Mouse (Mus musculus): ENCODE measurements around the gene Pex13. TPM values are rescaled to one million over a fixed set of nuclear protein-coding genes. Genes with fewer than 3 reads are reported as not detected.

The Pex13 gene
- polyA plus RNA-seq, 1 experiment, result 35.5 TPM

- H3K27me3 ChIP-seq (ENCODE audit: control insufficient read depth, insufficient read depth, low read length), result no peaks in the 10 kb centered on the region
- TF ChIP-seq POLR2A (IDR thresholded peaks at IDR 0.05; ENCODE audit: control insufficient read depth, low read depth, low read length) (no peak), CTCF (IDR thresholded peaks at IDR 0.05; ENCODE audit: control insufficient read depth, insufficient read depth, insufficient replicate concordance, low read depth, low read length) (no peak)
- no peaks in the 10 kb centered on the region for H3K4me1 ChIP-seq (ENCODE audit: control insufficient read depth, insufficient read depth, low read length)
- H3K27ac ChIP-seq (ENCODE audit: control insufficient read depth, insufficient read depth, low read depth, low read length), result no peak overlapping the region
- H3K4me3 ChIP-seq (ENCODE audit: control insufficient read depth, low read depth, low read length), result no peak overlapping the region
- peaks cover 3% of the 10 kb centered on the region; the same call in 1 of the 2 replicates for H3K36me3 ChIP-seq (ENCODE audit: control insufficient read depth, insufficient read depth, low read length)
These were observed 6.5 kb upstream of the Pex13 start for GRCm38 (mm10) chr11:23672256-23672749.

GRCm38 (mm10) chr11:23667128-23667527, 1.4 kb upstream of the Pex13 start:
- no peak for TF ChIP-seq CTCF (IDR thresholded peaks at IDR 0.05; ENCODE audit: control insufficient read depth, insufficient read depth, insufficient replicate concordance, low read depth, low read length)
- TF ChIP-seq POLR2A (IDR thresholded peaks at IDR 0.05; ENCODE audit: control insufficient read depth, low read depth, low read length), result no peak
- H3K27me3 ChIP-seq (ENCODE audit: control insufficient read depth, insufficient read depth, low read length), result no peaks in the 10 kb centered on the region
- H3K27ac ChIP-seq (ENCODE audit: control insufficient read depth, insufficient read depth, low read depth, low read length), result no peak overlapping the region
- H3K4me3 ChIP-seq (ENCODE audit: control insufficient read depth, low read depth, low read length), result peak overlapping the region; percentile 27; the same call in 1 of the 2 replicates
- no peaks in the 10 kb centered on the region for H3K36me3 ChIP-seq (ENCODE audit: control insufficient read depth, insufficient read depth, low read length)
- H3K4me1 ChIP-seq (ENCODE audit: control insufficient read depth, insufficient read depth, low read length), result peaks cover 2% of the 10 kb centered on the region; the same call in 1 of the 2 replicates

- no peaks in the 10 kb centered on the region for H3K36me3 ChIP-seq (ENCODE audit: control insufficient read depth, insufficient read depth, low read length)
- H3K27ac ChIP-seq (ENCODE audit: control insufficient read depth, insufficient read depth, low read depth, low read length), result peak overlapping the region; percentile 98
- H3K27me3 ChIP-seq (ENCODE audit: control insufficient read depth, insufficient read depth, low read length), result no peaks in the 10 kb centered on the region
- TF ChIP-seq POLR2A (IDR thresholded peaks at IDR 0.05; ENCODE audit: control insufficient read depth, low read depth, low read length) (no peak), CTCF (IDR thresholded peaks at IDR 0.05; ENCODE audit: control insufficient read depth, insufficient read depth, insufficient replicate concordance, low read depth, low read length) (no peak)
- H3K4me1 ChIP-seq (ENCODE audit: control insufficient read depth, insufficient read depth, low read length), result peaks cover 2% of the 10 kb centered on the region; the same call in 1 of the 2 replicates
- H3K4me3 ChIP-seq (ENCODE audit: control insufficient read depth, low read depth, low read length), result peak overlapping the region; percentile 100
These were observed 767 bp upstream of the Pex13 start for GRCm38 (mm10) chr11:23666526-23666925.

GRCm38 (mm10) chr11:23665311-23665786, 410 bp downstream of the Pex13 start, which contains the start of gene Pus10:
Gene Pus10, plus strand, starts transcription at chr11:23665674.
- H3K36me3 ChIP-seq (ENCODE audit: control insufficient read depth, insufficient read depth, low read length), result no peaks in the 10 kb centered on the region
- no peaks in the 10 kb centered on the region for H3K27me3 ChIP-seq (ENCODE audit: control insufficient read depth, insufficient read depth, low read length)
- H3K4me3 ChIP-seq (ENCODE audit: control insufficient read depth, low read depth, low read length), result peak within 1 kb of the TSS; percentile 100
- peak within 1 kb of the TSS; percentile 98 for H3K27ac ChIP-seq (ENCODE audit: control insufficient read depth, insufficient read depth, low read depth, low read length)
- peaks cover 2% of the 10 kb centered on the region; the same call in 1 of the 2 replicates for H3K4me1 ChIP-seq (ENCODE audit: control insufficient read depth, insufficient read depth, low read length)
- no peak for TF ChIP-seq CTCF (IDR thresholded peaks at IDR 0.05; ENCODE audit: control insufficient read depth, insufficient read depth, insufficient replicate concordance, low read depth, low read length)
- TF ChIP-seq POLR2A (IDR thresholded peaks at IDR 0.05; ENCODE audit: control insufficient read depth, low read depth, low read length), result no peak

GRCm38 (mm10) chr11:23664232-23664631, 1.5 kb downstream of the Pex13 start:
- H3K4me1 ChIP-seq (ENCODE audit: control insufficient read depth, insufficient read depth, low read length), result peaks cover 2% of the 10 kb centered on the region; the same call in 1 of the 2 replicates
- H3K36me3 ChIP-seq (ENCODE audit: control insufficient read depth, insufficient read depth, low read length), result no peaks in the 10 kb centered on the region
- H3K4me3 ChIP-seq (ENCODE audit: control insufficient read depth, low read depth, low read length), result no peak overlapping the region
- no peaks in the 10 kb centered on the region for H3K27me3 ChIP-seq (ENCODE audit: control insufficient read depth, insufficient read depth, low read length)
- no peak for TF ChIP-seq CTCF (IDR thresholded peaks at IDR 0.05; ENCODE audit: control insufficient read depth, insufficient read depth, insufficient replicate concordance, low read depth, low read length)
- no peak for TF ChIP-seq POLR2A (IDR thresholded peaks at IDR 0.05; ENCODE audit: control insufficient read depth, low read depth, low read length)
- no peak overlapping the region for H3K27ac ChIP-seq (ENCODE audit: control insufficient read depth, insufficient read depth, low read depth, low read length)

- Histone ChIP-seq H3K4me1 (ENCODE audit: control insufficient read depth, insufficient read depth, low read length) (peaks cover under 1% of the 10 kb centered on the region; the same call in 1 of the 2 replicates), H3K36me3 (ENCODE audit: control insufficient read depth, insufficient read depth, low read length) (no peaks in the 10 kb centered on the region), H3K4me3 (ENCODE audit: control insufficient read depth, low read depth, low read length) (no peak overlapping the region), H3K27ac (ENCODE audit: control insufficient read depth, insufficient read depth, low read depth, low read length) (no peak overlapping the region), H3K27me3 (ENCODE audit: control insufficient read depth, insufficient read depth, low read length) (no peaks in the 10 kb centered on the region)
- TF ChIP-seq POLR2A (IDR thresholded peaks at IDR 0.05; ENCODE audit: control insufficient read depth, low read depth, low read length) (no peak), CTCF (IDR thresholded peaks at IDR 0.05; ENCODE audit: control insufficient read depth, insufficient read depth, insufficient replicate concordance, low read depth, low read length) (no peak)
These were observed 8.0 kb downstream of the Pex13 start for GRCm38 (mm10) chr11:23657791-23658190.

GRCm38 (mm10) chr11:23653666-23654065, 12.1 kb downstream of the Pex13 start:
- TF ChIP-seq CTCF (IDR thresholded peaks at IDR 0.05; ENCODE audit: control insufficient read depth, insufficient read depth, insufficient replicate concordance, low read depth, low read length) (no peak), POLR2A (IDR thresholded peaks at IDR 0.05; ENCODE audit: control insufficient read depth, low read depth, low read length) (no peak)
- Histone ChIP-seq H3K36me3 (ENCODE audit: control insufficient read depth, insufficient read depth, low read length) (no peaks in the 10 kb centered on the region; the same call in 1 of the 2 replicates), H3K4me3 (ENCODE audit: control insufficient read depth, low read depth, low read length) (no peak overlapping the region), H3K4me1 (ENCODE audit: control insufficient read depth, insufficient read depth, low read length) (no peaks in the 10 kb centered on the region), H3K27ac (ENCODE audit: control insufficient read depth, insufficient read depth, low read depth, low read length) (no peak overlapping the region), H3K27me3 (ENCODE audit: control insufficient read depth, insufficient read depth, low read length) (no peaks in the 10 kb centered on the region)

All from testis, adult 2 months (tissue).